Mouse (Mus musculus) kidney, embryonic 14.5 days (tissue): Measurements from ENCODE around the gene Lmod3. TPM values are rescaled to one million over a fixed set of nuclear protein-coding genes. Genes with fewer than 3 reads are reported as not detected.

ENCODE experiments used
- ATAC-seq: fragments of 200-750 bp; cut with Nextera tagmentation; 2 replicates; pipeline ENCODE4 v1.8.0; 2017; ENCODE audit warnings: moderate number of reproducible peaks, mild to moderate bottlenecking, moderate TSS enrichment, moderate library complexity; ENCODE audit not compliant: low FRiP score, low TSS enrichment
- H3K27ac ChIP-seq: fragments of 300-500 bp; sonication (generic); 2 replicates; pipeline ENCODE4 v1.5.1; 2014; ENCODE audit warnings: low read depth, mild to moderate bottlenecking, low read length, moderate library complexity, mixed read lengths
- H3K27me3 ChIP-seq: fragments of 300-500 bp; sonication (generic); 2 replicates; pipeline ENCODE4 v1.6.1; 2014; ENCODE audit warnings: mild to moderate bottlenecking, low read length; ENCODE audit not compliant: control insufficient read depth, insufficient read depth
- H3K36me3 ChIP-seq: fragments of 300-500 bp; sonication (generic); 2 replicates; pipeline ENCODE4 v1.6.1; 2014; ENCODE audit warnings: low read length, mixed read lengths; ENCODE audit not compliant: control insufficient read depth, insufficient read depth
- H3K4me1 ChIP-seq: fragments of 300-500 bp; sonication (generic); 2 replicates; pipeline ENCODE4 v1.6.1; 2014; ENCODE audit warnings: low read length, mixed read lengths; ENCODE audit not compliant: control insufficient read depth, insufficient read depth
- H3K4me2 ChIP-seq: fragments of 300-500 bp; sonication (generic); replicated peaks from 2 replicates; pipeline ENCODE4 v1.6.1; 2014; ENCODE audit warnings: low read depth, mild to moderate bottlenecking, low read length
- H3K4me3 ChIP-seq: fragments of 300-500 bp; sonication (generic); 2 replicates; pipeline ENCODE4 v1.5.1; 2014; ENCODE audit warnings: mild to moderate bottlenecking, low read length
- H3K9ac ChIP-seq: fragments of 300-500 bp; sonication (generic); 2 replicates; pipeline ENCODE4 v1.6.1; 2014; ENCODE audit warnings: low read depth, mild to moderate bottlenecking, low read length, moderate library complexity
- H3K9me3 ChIP-seq: fragments of 300-500 bp; sonication (generic); 2 replicates; pipeline ENCODE4 v1.6.1; 2016; ENCODE audit warnings: low read length; ENCODE audit not compliant: control insufficient read depth
- whole genome bisulfite sequencing: fragments of 180-500 bp; shearing (Covaris S2); extraction: QIAGEN DNeasy Blood & Tissue Kit; methylation state at CpG from one replicate; pipeline ENCODE4 v1.1.7; 2014; 5-methylcytosine and 5-hydroxymethylcytosine counted together
- polyA plus RNA-seq: library from polyadenylated mRNA; unstranded; fragments of >200 nt; fragmentation: Nextera tagmentation; extraction: Ambion mirVana; gene quantifications from 2 replicates; pipeline ENCODE4 v1.2.1, GENCODE M21; 2014

Lmod3 gene
- polyA plus RNA-seq, 1 experiment from 2014 or later, result not detected

DNA sequence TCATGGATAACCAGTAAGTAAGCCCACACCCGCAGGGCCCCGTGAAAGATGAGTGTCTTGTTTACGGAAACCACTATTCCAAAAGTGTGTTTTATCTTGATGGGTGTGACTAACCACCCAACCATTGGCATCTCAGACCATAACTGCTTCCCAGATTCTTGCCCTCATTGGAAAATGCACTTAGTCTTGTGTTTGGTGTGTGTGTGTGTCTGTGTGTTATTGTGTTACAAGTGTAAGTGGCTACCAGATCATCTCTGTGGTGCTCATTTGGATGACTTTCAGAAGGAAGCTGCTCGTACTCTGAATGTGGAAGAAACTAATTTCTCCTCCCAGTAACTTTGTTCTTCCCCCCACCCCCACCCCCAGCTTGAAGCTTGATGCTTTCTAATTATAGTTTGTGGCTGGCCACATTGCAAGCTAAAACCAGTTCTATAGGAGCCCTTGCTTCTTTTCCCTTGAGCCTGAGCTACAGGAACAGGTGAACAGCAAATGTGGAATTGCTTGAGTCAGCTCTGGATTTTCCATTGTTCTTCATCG lies 29.6 kb downstream of the Lmod3 start:
- no peaks in the 10 kb centered on the region for H3K9me3 ChIP-seq
- H3K36me3 ChIP-seq, result no peaks in the 10 kb centered on the region
- no peak for ATAC-seq
- H3K4me2 ChIP-seq, result no peak overlapping the region
- H3K27ac ChIP-seq, result no peak overlapping the region
- no peaks in the 10 kb centered on the region for H3K27me3 ChIP-seq
- no peak overlapping the region for H3K4me3 ChIP-seq
- no peak overlapping the region for H3K9ac ChIP-seq
- H3K4me1 ChIP-seq, result no peaks in the 10 kb centered on the region
- WGBS, result 66% methylated on average over 5 of the region's 5 CpGs

DNA sequence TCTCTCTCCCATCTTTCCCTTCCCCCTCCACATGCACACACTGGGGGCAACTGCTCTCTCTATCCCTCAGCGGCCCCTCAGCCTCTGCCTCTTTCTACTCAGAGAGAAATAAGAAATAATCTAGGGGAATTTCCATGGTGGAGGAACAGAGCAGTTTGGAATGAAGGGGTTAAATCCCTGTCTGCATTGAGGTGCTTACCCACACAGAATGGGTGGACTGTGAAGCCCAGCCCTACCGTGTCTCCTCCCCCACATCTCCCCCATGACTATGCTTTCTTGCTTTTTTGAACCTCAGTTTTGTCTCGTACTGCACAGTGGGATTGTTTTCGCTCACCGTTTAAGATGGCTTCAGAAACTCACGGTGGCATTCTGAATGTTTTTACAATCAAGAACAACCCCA lies 30.2 kb downstream of the Lmod3 start:
- no peaks in the 10 kb centered on the region for H3K9me3 ChIP-seq
- 0 out of 2 replicates have a peak, but pooled peaks have one; percentile 32 for ATAC-seq
- WGBS, result 44% methylated on average over 6 of the region's 6 CpGs
- no peak overlapping the region for H3K27ac ChIP-seq
- H3K4me2 ChIP-seq, result no peak overlapping the region
- H3K4me1 ChIP-seq, result no peaks in the 10 kb centered on the region
- no peaks in the 10 kb centered on the region for H3K27me3 ChIP-seq
- H3K36me3 ChIP-seq, result no peaks in the 10 kb centered on the region
- H3K4me3 ChIP-seq, result no peak overlapping the region
- H3K9ac ChIP-seq, result no peak overlapping the region

DNA sequence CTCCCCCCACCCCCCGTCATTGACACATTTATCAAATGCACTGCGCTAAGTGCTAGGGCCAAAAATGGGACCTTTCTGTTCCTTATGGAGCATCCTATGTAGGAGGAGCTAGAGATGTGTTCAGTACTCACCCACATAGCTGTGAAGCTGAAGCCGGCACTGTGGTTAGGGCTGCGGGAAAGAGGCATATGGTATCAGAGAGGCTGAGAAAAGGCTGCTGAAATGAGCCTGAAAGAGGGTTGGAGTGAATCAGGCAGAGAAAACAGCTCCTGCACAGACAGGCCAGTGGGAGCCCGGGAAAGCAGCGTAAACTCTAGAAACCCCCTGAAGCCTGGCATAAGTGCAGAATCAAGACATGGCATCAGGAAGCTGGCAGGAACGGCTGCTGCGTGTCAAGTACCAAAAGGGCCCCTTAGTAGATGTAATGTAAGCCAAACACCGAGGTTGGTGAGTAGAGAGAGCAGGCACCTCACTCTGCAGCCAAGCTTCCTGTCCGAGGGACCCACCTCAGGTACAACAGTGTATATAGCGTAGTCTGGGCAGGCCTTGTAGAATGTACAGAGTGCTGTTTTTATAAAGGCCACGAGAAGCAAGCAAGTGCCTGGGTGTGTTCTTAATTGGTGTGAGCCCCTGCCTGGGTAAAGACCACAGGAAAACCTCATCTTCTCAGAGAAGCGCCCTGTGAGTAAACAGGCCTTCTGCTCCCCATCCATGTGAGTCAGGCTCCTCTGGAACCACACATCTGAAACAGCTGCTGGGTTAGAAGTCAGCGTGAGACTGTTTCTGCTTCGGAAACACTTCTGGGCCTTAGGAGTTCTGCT lies 31.1 kb downstream of the Lmod3 start:
- Histone ChIP-seq H3K9me3 (no peaks in the 10 kb centered on the region), H3K4me2 (no peak overlapping the region), H3K4me1 (no peaks in the 10 kb centered on the region), H3K36me3 (no peaks in the 10 kb centered on the region), H3K4me3 (no peak overlapping the region), H3K27ac (no peak overlapping the region), H3K9ac (no peak overlapping the region), H3K27me3 (no peaks in the 10 kb centered on the region)
- WGBS, result 71% methylated on average over 15 of the region's 15 CpGs
- no peak for ATAC-seq

GRCm38 (mm10) chr6:97220672-97221071 lies 31.9 kb downstream of the Lmod3 start:
- ATAC-seq, result no peak
- Histone ChIP-seq H3K36me3 (no peaks in the 10 kb centered on the region), H3K27me3 (no peaks in the 10 kb centered on the region), H3K4me2 (no peak overlapping the region), H3K4me3 (no peak overlapping the region), H3K9me3 (no peaks in the 10 kb centered on the region), H3K27ac (no peak overlapping the region), H3K4me1 (no peaks in the 10 kb centered on the region), H3K9ac (no peak overlapping the region)
- 68% methylated on average over 2 of the region's 5 CpGs for WGBS

GRCm38 (mm10) chr6:97216154-97216821 lies 36.3 kb downstream of the Lmod3 start:
- H3K27me3 ChIP-seq, result no peaks in the 10 kb centered on the region
- no peak overlapping the region for H3K4me3 ChIP-seq
- no peak overlapping the region for H3K4me2 ChIP-seq
- H3K27ac ChIP-seq, result no peak overlapping the region
- 82% methylated on average over 4 of the region's 4 CpGs for WGBS
- H3K9me3 ChIP-seq, result no peaks in the 10 kb centered on the region
- peaks cover 4% of the 10 kb centered on the region; the same call in 1 of the 2 replicates for H3K4me1 ChIP-seq
- ATAC-seq, result no peak
- H3K9ac ChIP-seq, result no peak overlapping the region
- no peaks in the 10 kb centered on the region for H3K36me3 ChIP-seq

DNA sequence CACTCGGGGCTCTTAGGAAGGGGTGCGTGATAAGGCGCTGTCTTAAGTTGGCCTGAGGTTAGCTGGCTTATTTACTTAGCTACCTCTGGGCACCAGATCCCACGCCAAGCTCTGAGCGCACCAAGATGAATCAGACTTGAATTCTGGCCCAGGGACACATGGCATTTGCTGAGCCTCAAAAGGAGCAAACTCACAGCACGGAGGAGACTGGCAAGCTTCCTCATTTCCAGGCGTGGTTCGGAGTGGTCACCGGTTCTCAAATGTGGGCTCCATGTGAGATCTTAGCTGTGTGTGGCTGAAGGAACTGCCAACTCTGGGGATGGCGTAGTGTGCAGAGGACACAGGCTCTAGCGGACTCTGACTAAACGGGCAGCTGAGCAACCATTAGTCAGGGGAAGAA lies 40.6 kb downstream of the Lmod3 start:
- no peaks in the 10 kb centered on the region for H3K27me3 ChIP-seq
- peak overlapping the region; percentile 76 for H3K4me2 ChIP-seq
- no peak for ATAC-seq
- no peaks in the 10 kb centered on the region for H3K36me3 ChIP-seq
- no peak overlapping the region for H3K9ac ChIP-seq
- H3K4me1 ChIP-seq, result peaks cover 4% of the 10 kb centered on the region; the same call in 1 of the 2 replicates
- 81% methylated on average over 12 of the region's 12 CpGs for WGBS
- H3K27ac ChIP-seq, result no peak overlapping the region
- peak overlapping the region; percentile 59 for H3K4me3 ChIP-seq
- no peaks in the 10 kb centered on the region for H3K9me3 ChIP-seq

DNA sequence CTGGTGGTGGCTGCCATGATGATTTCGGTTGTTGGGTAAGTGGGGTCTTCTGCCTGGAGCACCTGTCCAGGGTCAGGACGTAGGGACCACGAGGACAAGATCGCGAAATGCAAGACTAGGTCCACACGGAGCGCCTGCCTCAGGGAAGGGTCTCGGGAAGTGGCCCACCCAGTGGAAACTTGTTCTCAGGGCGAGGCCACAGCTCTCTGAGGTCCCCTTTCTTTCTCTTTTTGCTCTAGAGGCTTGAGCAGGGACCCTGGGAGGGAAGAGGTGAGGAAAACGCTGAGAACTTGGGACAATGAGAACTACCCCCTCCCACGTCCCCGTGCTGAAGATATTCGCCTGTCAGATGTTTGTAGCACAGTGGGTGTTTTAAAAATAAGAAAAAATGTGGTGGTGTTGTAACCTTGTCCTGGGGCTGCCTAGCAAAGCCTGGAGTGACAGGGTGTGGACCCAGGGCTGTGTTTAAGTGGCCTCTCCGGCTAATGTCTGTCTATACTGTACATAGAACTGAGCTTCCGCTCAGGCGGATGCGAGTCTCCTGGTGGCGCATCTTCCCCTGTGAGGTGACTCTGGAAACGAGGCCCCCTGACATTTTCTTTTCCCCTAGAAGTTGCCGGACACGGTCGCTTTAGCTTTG lies 41.5 kb downstream of the Lmod3 start:
- Histone ChIP-seq H3K27me3 (no peaks in the 10 kb centered on the region), H3K9ac (peak overlapping the region; percentile 67), H3K9me3 (no peaks in the 10 kb centered on the region), H3K4me3 (peak overlapping the region; percentile 59), H3K36me3 (no peaks in the 10 kb centered on the region), H3K4me1 (peaks cover 4% of the 10 kb centered on the region; the same call in 1 of the 2 replicates), H3K4me2 (peak overlapping the region; percentile 76), H3K27ac (no peak overlapping the region; the same call in 1 of the 2 replicates)
- ATAC-seq, result peak; percentile 61
- 1% methylated on average over 22 of the region's 22 CpGs for WGBS

DNA sequence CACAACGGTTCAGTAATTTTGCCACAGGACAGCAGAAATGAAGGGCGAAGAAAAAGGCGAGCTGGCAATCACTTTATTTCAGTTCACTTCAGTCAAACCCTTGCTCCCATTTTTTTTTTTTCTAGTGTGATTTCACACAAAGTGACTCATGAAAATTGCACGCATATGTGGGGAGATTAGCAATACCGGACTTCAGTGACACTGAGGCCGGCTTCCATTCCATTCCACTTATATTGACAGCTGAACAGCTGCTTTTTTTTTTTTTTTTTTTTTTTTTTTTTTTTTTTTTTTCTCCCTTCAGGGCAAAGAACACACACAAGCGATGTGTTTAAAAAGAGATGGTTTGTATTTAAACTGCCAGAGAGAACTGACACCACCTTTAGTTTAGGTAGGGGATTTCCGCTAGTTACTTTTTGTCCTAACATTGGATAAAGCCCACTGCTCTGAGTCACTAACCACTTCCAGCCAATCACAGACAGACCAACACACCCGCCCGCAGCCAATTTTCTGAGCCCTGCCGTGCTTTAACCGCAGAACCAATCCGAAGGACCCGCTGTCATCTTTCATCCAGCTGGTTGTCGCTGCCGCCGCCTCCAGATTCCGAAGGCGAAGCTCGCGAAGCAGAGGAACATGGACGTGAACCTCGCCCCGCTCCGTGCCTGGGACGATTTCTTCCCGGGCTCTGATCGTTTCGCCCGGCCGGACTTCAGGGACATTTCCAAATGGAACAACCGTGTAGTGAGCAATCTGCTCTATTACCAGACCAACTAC lies 42.2 kb downstream of the Lmod3 start, which contains the start of gene Arl6ip5:
Gene Arl6ip5 (plus strand): TSS at position 499 of the 771 bp plus-strand sequence.
- peak within 1 kb of the TSS; percentile 76 for H3K4me2 ChIP-seq
- peaks cover 4% of the 10 kb centered on the region; the same call in 1 of the 2 replicates for H3K4me1 ChIP-seq
- H3K27me3 ChIP-seq, result no peaks in the 10 kb centered on the region
- peak within 1 kb of the TSS; percentile 67 for H3K9ac ChIP-seq
- peak; percentile 70 for ATAC-seq
- 11% methylated on average over 32 of the region's 32 CpGs for WGBS
- H3K27ac ChIP-seq, result no peak within 1 kb of the TSS; the same call in 1 of the 2 replicates
- H3K36me3 ChIP-seq, result no peaks in the 10 kb centered on the region
- H3K9me3 ChIP-seq, result no peaks in the 10 kb centered on the region
- peak within 1 kb of the TSS; percentile 59 for H3K4me3 ChIP-seq
